Mouse (Mus musculus) MEL-GATA-1-ER (cell line): Measurements from ENCODE around the gene Ncstn.

Experiments
- DNase-seq: peaks from one replicate; pipeline ENCODE4 v3.0.0-alpha.2; 2012; ENCODE audit warnings: low read depth; ENCODE audit errors: extremely low read depth

Gene Ncstn

GRCm38 (mm10) chr1:172082101-172082898, at the start of gene Ncstn, which contains the start of gene Copa:
TSS of gene Ncstn (minus strand) at chr1:172082795.
TSS of gene Copa (plus strand) at chr1:172082529.
- DNase-seq, result peak; percentile 87

GRCm38 (mm10) chr1:172132319-172132718, 49.7 kb upstream of the Ncstn start:
- DNase-seq, result no peak

- DNase-seq, result no peak
These were observed 47.2 kb upstream of the Ncstn start for GRCm38 (mm10) chr1:172129780-172130179.

GRCm38 (mm10) chr1:172129108-172129507, 46.5 kb upstream of the Ncstn start:
- DNase-seq, result no peak

- no peak for DNase-seq
These were observed 46.0 kb upstream of the Ncstn start for GRCm38 (mm10) chr1:172128563-172128962.

- no peak for DNase-seq
These were observed 44.9 kb upstream of the Ncstn start for GRCm38 (mm10) chr1:172127487-172127886.

GRCm38 (mm10) chr1:172126376-172127347, 44.1 kb upstream of the Ncstn start, which contains the start of gene Pex19:
TSS of gene Pex19 (plus strand) at chr1:172126755.
- peak; percentile 84 for DNase-seq

- no peak for DNase-seq
These were observed 42.0 kb upstream of the Ncstn start for GRCm38 (mm10) chr1:172124572-172124971.

- DNase-seq, result no peak
These were observed 40.1 kb upstream of the Ncstn start for GRCm38 (mm10) chr1:172122671-172123070.

GRCm38 (mm10) chr1:172119720-172120119, 37.1 kb upstream of the Ncstn start:
- DNase-seq, result peak; percentile 49

GRCm38 (mm10) chr1:172119100-172119499, 36.5 kb upstream of the Ncstn start:
- DNase-seq, result peak; percentile 71

GRCm38 (mm10) chr1:172116948-172117347, 34.4 kb upstream of the Ncstn start:
- DNase-seq, result no peak

- DNase-seq, result no peak
These were observed 25.3 kb upstream of the Ncstn start for GRCm38 (mm10) chr1:172107777-172108477.

GRCm38 (mm10) chr1:172105101-172105500, 22.5 kb upstream of the Ncstn start:
- no peak for DNase-seq

- no peak for DNase-seq
These were observed 21.0 kb upstream of the Ncstn start for GRCm38 (mm10) chr1:172103619-172104018.

- no peak for DNase-seq
These were observed 16.9 kb upstream of the Ncstn start for GRCm38 (mm10) chr1:172099325-172100033.

- peak; percentile 63 for DNase-seq
These were observed 12.6 kb upstream of the Ncstn start for GRCm38 (mm10) chr1:172095202-172095601.

GRCm38 (mm10) chr1:172094295-172094694, 11.7 kb upstream of the Ncstn start:
- no peak for DNase-seq

- DNase-seq, result no peak
These were observed 10.9 kb upstream of the Ncstn start for GRCm38 (mm10) chr1:172093522-172093921.

- DNase-seq, result no peak
These were observed 377 bp upstream of the Ncstn start for GRCm38 (mm10) chr1:172082899-172083445.
